Mouse (Mus musculus) embryo, embryonic 9.5 days (tissue): ENCODE results near the gene Rpl7a.
A peak's percentile ranks its signal among the peaks of the same experiment; 100 is the strongest.
"Not testable (repeated sequence)": the region's sequence is repeated elsewhere in the genome, so short reads cannot be mapped to it uniquely, and the experiment has no call there.

Experiments used
- DNase-seq: peaks from one replicate; pipeline ENCODE4 v3.0.0-alpha.2; 2017; ENCODE audit errors: extremely low spot score

Gene Rpl7a

DNA sequence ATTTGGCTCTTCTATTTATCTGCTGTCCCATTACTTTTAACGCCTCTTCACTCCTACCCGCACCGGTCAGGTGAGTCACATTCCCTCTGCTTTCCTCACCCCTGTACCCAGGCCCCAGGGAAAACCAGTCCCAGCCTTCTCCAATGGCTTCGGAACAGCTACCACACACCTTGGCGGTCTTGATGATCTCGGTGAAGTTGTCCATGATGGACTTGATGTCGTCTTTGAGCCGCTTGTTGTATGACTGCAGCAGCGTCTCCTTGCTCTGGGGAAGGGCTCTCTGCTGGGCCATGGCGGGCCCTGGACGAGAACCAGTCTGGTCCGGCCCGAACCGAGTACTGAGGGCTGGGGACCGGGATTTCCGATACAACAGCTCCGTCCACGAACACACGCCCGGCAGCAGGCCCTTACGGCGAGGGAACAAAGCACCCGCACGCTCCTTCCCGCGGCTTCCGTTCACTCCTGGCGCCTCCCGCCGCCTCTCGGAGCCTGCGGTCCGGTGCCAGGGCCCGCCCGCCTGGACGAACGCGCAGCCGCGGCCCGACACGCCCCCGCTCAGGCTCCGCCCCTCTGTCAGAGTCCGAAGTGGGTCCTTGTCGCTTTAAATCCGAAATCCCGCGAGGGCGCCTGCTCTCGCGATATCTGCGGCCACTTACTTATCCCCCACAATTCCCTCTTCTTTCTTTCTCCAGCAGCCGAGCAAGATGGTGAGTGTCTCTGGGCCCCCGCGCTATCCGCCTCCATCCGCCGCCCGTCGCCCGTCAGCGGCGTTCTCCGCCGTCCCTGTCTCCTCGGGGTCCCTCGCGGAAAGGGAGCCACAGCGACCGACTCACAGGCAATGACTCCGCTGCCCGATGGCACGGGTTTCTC, at the start of gene Rpl7a, which contains the start of gene Med22:
Rpl7a (plus strand) TSS at position 641 of the 870 bp plus-strand sequence.
Med22 (minus strand) TSS at position 554 of the 870 bp plus-strand sequence.
- DNase-seq, result peak; percentile 98

DNA sequence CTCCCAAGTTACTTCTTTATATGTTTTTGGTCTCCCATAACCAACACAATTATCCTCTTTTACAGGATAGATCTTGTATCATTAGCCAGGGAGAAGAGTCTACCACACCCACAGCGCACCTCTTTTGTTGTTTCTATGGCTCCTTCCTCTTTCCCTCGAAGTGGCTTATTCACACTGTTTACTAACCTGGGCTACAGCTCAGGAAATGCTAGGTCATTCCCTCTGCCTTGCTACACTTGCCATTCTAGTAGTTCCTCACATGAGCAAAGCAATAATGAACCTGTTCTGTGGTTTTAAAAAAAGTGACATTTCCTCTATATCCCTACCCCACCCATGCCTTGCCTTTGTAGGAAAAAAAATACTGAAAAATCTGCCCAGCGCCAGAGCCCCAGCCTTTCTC, 47.7 kb upstream of the Rpl7a start:
- DNase-seq, result no peak

DNA sequence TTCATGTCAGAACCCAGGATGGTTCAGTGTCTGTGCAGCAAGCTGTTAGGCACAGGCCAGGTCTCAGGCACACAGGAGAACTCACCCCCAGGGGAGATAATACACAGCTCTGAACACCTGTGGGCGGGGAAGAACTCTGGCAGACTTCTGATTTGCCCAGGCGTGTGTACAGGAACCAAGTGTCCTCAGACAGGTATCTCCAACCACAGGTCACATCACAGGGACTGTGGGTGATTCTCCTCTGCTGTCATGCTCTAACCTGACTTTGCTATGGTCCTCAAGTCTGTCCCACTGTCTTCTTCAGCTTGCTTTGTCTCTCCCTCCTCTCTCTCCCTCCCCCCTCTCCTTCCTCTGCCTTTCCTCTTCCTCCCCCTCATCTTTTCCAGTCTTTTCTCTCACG, 45.7 kb upstream of the Rpl7a start, which contains the start of gene Abo:
Abo (minus strand) TSS at position 101 of the 400 bp plus-strand sequence.
- no peak for DNase-seq

GRCm38 (mm10) chr2:26870666-26871065, 39.9 kb upstream of the Rpl7a start:
- DNase-seq, result no peak

GRCm38 (mm10) chr2:26878571-26878970, 32.0 kb upstream of the Rpl7a start:
- DNase-seq, result no peak

GRCm38 (mm10) chr2:26885541-26885940, 25.0 kb upstream of the Rpl7a start:
- DNase-seq, result not testable (repeated sequence)

DNA sequence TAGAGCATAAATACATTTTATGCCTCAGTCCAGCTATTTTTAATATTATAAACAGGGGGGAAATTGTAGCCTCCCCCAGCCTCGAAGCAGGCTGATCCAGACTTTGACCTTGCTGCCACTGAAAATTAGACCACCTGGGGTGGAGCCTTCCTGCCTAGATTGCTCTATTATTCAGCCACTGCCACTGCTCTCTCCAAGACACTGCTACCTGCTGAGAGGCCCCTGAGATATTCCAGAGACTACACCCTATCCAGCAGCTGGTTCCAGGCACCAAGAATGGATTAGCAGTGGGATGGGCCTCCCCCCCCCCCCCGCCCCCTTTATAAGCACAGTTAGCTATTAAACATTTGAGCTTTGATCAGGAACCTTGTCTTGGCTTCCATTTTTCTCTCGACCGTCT, 24.4 kb upstream of the Rpl7a start:
- DNase-seq, result not testable (repeated sequence)

DNA sequence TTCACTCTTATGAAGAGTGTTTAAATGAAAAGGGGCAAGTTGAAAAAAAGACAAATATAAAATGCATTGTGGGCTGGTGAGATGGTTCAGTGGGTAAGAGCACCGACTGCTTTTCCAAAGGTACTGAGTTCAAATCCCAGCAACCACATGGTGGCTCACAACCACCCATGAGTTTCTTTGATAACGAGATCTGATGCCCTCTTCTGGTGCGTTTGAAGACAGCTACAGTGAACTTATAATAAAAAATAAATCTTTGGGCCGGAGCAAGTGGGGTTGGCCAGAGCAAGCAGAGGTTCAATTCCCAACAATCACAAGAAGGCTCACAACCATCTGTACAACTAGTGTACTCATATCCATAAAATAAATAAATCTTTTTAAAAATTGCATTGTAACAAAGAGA, 14.7 kb upstream of the Rpl7a start:
- no peak for DNase-seq

DNA sequence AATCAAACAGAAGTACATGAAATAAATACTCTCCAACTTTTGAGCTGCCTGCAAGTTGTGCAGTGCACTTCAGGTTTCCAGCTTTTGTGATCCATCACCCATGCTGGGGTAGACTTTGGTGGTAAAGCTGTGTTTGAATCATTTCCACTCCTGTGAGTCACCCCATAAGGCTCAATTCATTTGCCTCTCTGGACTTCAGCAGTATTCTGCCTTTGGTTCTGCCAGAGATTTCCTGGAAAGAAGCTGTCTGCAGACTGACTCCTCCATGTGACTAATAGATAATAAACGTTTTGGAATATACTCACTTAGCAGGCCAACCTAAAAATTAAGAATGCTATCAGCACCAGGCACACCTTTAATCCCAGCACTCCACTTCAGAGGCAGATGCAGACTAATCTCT, 9.8 kb upstream of the Rpl7a start:
- DNase-seq, result no peak

GRCm38 (mm10) chr2:26901834-26902400, 8.6 kb upstream of the Rpl7a start:
- DNase-seq, result no peak

GRCm38 (mm10) chr2:26902467-26903220, 7.9 kb upstream of the Rpl7a start, which contains the start of gene Surf6:
Gene Surf6 (minus strand): TSS chr2:26902879.
- DNase-seq, result peak; percentile 93

DNA sequence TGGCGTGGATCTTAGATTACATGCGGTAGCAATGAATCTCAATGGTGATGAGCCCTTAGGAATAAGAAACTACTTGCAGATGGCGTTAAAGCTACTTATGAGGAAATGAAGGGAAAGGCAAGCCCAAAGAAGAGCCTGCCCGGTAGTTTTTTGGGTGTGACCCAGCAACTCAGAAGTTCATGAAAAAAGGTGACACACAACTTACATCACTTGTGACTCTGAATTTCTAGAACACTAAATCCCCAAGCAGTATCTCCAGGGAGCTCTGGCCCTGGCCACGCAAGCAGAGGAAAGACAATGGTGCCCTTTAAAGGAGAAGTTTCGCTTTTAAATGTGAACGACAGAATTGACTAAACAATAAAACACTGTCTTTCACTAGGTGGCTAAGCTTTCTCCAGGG, 7.3 kb upstream of the Rpl7a start:
- no peak for DNase-seq

DNA sequence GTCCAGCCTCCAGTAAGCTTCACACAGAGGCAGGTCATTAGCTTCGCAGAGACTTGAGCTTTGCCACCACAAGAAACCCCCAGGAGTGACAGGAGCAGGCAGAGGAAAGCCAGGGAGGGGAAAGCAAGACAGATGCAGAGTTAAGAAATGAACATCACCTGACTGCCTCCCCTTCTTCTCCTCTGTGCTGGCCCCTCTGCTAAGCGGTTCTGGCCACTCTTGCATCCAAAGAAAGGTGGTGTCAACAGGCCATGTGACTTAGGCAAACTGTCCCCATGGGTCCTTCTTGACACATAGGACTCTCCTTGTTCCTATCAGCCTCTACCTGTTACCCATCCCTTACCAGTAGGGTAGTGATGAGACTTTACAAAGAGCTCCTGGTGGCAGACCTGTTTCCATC, 4.6 kb upstream of the Rpl7a start:
- no peak for DNase-seq

- no peak for DNase-seq
Observed at GRCm38 (mm10) chr2:26906431-26906830, 4.1 kb upstream of the Rpl7a start.

DNA sequence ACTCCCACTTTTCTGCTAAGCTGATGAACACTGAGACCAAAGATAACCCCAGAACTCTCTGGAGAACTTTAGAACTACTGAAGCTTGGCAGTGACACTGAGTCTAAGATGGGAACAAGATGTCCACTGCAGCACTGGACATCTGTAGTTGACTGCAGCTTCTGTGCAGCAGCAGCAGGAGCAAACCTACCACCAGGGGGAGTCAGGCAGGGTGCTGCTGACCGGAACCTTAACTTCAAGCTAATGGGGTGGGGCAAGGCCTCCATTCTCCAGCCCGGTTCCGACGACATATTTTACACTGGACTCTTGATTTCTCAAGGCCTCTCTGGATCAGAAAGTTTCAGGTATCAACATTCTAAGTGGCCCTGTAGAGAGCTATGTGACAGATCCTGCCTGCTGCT, 3.5 kb upstream of the Rpl7a start:
- no peak for DNase-seq

GRCm38 (mm10) chr2:26908710-26909386, 1.7 kb upstream of the Rpl7a start:
- DNase-seq, result no peak

DNA sequence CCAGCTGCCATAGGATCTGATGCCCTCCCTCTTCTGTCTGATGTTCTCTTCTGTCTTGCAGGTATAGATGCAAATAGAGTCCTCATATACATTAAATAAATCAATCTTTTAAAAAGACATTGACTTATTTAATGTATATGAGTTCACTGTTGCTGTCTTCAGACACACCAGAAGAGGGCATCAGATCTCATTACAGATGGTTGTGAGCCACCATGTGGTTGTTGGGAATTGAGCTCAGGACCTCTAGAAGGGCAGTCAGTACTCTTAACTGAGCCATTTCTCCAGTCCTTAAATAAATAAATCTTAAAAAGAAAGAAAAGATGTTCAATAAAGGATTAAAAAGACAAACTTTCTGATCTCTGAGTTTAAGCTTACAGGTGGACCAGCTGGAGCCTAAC, 1.2 kb upstream of the Rpl7a start:
- no peak for DNase-seq

DNA sequence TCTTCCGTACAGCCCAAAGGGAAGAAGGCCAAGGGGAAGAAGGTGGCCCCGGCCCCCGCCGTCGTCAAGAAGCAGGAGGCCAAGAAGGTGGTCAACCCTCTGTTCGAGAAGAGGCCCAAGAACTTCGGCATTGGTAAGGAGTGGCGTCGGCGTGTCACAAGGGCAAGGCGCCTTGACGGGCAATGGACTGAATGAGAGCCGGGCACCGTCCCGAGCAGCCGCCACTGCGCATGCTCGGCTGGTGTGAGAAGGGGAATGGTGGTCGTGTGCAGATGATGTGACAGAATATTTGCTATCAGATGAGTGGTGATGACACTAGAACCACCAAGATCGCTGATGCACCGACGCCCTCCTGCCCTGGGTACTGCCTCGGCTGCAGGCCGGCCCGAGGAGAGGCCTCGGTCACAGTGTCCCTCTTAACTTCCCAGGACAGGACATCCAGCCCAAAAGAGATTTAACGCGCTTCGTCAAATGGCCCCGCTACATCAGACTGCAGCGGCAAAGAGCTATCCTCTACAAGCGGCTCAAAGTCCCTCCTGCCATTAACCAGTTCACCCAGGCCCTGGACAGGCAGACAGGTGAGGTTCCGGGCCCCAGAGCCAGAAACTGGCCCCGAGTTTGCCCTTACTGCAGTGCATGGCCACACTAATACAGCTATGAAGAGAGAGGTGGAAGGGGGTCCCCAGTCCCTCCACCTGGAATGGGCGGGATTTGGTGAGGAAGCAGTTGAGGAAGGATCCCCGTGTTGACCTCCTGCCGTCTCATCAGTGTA, 616 bp downstream of the Rpl7a start:
- DNase-seq, result no peak

GRCm38 (mm10) chr2:26912253-26912770, 1.7 kb downstream of the Rpl7a start:
- no peak for DNase-seq

GRCm38 (mm10) chr2:26913416-26914147, 3.0 kb downstream of the Rpl7a start:
- DNase-seq, result no peak
